Mouse (Mus musculus) layer of hippocampus, adult 8-10 months (tissue): ENCODE measurements at regions not wholly inside any gene's neighbourhood (a gene's known extent, or its start where the extent isn't known, plus 50 kb on each side); places are given as distances from the start of the nearest gene placed in this dataset.

ENCODE experiments used
- DNase-seq, 2 experiments: peaks; one replicate each; pipeline ENCODE4 v3.0.0; 2022; ENCODE audit warnings: low spot score in 2 of 2

DNA sequence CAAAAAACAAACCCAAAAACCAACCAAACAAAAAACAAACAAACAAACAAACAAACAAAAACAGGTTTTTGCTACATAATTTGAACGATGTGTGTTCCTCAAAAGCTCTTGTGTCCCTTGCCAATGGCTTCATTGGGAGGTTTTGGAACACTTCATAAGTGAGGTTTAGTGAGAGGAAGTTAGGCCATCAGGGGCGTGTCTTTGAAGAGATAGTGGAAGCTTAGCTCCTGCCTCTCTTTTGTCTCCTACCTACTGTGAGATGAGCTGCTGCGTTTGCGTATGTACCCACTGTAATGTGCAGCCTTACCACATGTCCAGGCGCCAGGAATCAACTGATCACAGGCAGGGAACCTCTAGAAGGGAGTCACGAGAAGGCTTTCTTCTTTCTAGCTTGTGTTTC, 107.3 kb upstream of the Slc4a7 start:
- no peak for DNase-seq

GRCm38 (mm10) chr14:14596057-14596809, 105.8 kb upstream of the Slc4a7 start:
- DNase-seq, result no peak

- DNase-seq, result no peak
Observed at GRCm38 (mm10) chr14:14599586-14599985, 102.5 kb upstream of the Slc4a7 start.

- no peak for DNase-seq
Observed at GRCm38 (mm10) chr14:14599990-14600389, 102.1 kb upstream of the Slc4a7 start.

DNA sequence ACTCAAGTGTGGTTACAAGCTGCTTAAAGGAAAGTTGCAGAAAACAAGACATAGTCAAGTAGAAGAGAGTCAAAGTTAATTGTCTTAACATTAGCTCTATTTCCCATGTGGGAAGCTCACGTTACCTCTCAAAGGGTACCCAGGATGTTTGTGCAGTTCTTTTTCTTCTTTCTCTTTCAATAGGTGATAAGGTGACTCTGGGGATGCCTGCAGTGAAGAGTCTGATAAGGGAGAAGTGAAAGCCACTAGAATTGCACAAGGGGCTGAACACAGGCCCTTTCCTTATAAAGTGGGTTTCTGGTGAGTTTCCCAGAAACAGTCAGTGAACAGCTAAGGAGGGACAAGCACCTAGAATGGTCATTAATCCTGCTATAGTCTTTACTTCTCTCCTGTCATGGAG, 98.6 kb upstream of the Slc4a7 start:
- no peak for DNase-seq

DNA sequence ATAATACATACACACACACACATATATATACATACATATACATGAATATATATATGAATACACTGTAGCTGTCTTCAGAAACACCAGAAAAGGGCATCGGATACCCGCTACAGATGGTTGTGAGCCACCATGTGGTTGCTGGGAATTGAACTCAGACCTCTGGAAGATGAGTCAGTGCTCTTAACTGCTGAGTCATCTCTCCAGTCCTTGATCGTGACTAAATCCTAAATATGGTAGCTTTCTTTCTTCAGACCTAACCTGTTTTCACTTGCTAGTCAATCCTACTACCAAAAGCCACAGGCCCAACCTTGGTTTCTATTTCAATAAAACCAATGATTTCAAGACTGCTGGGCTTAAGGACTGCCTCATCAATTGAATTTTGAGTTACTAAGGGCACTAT, 95.0 kb upstream of the Slc4a7 start:
- DNase-seq, result no peak

- no peak for DNase-seq
Observed at GRCm38 (mm10) chr14:14612245-14612644, 89.8 kb upstream of the Slc4a7 start.

DNA sequence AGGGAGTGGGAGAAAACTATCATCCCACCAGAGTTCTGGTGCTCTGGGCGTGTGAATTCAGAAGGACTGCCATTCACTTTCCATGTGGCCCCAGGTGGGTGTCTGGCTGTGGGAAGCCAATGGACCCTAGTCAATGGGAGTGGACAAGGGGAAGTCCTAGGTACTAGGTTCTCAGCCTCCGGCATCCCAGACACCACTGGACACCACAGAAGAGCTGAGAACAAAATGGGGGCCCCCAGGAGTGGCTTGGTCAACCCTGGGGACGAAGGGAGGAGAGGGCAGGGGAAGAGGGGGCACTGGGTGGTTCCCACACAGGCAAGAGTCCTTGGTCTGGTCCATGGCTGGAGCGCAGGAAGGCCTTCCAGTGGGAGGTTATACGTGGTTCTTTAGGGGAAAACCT, 81.8 kb upstream of the Slc4a7 start:
- DNase-seq, result no peak

DNA sequence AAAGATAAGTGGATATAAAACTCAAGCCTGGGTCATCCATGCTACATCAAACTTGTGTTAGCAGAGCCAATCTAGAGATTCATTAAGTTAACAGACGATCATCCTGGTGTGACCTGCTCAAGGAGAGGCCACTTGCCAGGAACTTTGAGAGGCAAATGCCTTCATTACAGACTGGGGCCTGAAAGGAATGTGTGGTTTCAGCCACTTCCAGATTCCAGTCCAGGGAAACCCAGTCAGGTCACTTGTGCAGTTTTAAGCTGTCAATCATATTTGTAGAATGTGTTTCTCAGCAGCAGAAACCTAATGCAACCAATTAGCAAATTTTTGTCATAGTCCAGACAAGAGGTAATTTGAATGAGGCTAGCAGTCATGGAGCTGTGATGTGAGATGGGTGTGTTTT, 73.4 kb upstream of the Slc4a7 start:
- DNase-seq, result no peak

DNA sequence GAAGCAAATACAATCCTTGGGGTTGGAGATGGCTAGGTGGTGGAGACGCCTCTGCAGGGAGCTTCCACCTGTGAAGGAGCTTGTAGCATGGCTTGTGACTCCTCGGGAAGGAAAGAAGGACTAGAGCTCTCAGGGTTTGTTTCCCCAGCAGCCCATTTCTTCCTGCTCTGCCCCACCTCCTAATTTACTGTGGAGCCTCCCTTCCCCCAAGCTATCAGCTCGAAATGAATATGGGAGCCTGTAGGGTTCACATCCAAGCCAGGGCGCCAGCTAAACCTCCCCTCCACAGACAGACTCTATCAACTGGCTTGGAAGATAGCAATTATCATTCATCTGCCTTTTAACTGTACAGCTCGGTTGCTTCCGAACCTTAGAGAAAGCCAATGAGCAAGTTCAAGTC, 70.3 kb upstream of the Slc4a7 start:
- no peak for DNase-seq

GRCm38 (mm10) chr14:14632471-14632870, 69.6 kb upstream of the Slc4a7 start:
- DNase-seq, result no peak

- peak; percentile 33 to 35 for DNase-seq
Observed at GRCm38 (mm10) chr14:14632951-14633931, 68.8 kb upstream of the Slc4a7 start.

DNA sequence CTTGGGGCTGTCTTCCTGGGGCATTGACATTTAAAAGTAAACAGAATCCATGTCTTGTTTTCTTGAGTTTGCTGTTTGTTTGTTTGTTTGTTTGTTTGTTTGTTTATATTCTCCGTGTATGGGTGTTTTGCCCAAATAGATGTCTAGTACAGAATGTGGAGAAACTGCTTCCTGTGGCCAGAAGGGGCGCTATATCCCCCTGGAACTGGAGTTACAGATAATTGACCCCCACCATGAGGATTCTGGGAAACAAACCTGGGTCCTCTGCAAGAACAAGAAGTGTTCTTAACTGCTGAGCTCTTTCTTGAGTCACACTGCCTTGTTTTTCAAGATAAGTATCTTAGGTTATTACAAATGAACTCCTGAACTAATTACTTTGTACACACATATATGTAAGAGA, 68.1 kb upstream of the Slc4a7 start:
- DNase-seq, result no peak

DNA sequence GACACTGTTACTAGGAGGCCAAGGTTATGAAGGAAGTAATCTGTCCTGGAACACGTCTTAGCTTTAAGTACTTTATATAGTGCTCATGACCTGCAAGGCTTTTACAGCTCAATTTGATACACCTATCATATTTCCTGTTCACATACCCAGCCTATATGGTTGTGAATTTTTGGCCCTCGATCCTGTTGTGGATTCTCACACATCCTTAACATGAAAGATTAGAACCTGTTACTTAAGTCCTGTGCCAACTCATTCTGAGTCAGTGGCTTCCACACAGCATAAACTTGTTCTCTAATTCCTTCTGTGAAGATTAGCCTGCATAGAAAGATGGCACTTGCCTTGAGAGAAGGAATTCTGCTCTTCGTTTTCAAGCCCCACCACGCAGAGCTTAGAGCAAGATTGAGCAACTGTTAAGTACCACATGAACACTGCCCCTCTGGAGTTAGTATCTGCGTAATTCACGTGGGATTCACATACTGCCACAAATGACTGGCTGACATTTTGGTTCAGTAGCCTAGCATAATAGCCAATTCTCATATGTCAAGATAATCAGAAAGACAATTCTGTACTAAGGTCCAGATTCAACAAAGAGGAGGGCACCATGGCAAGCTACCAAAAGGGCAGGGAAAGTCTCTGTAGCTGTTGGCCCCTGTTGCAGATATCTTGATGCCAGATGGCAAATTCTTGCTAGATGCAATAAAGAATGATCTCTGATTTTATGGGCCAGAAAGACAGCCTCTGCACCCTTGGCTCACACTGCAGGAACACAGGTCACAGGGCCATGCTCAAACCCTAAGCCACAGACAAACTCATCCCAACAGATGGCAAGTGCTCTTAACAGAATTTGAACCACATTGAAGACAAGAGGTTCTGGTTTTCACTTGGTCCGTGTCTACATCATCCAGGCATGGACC, 62.7 kb upstream of the Slc4a7 start:
- no peak for DNase-seq

GRCm38 (mm10) chr14:14640023-14640441, 62.0 kb upstream of the Slc4a7 start:
- DNase-seq, result no peak

- DNase-seq, result no peak
Observed at GRCm38 (mm10) chr14:14640557-14640956, 61.5 kb upstream of the Slc4a7 start.

DNA sequence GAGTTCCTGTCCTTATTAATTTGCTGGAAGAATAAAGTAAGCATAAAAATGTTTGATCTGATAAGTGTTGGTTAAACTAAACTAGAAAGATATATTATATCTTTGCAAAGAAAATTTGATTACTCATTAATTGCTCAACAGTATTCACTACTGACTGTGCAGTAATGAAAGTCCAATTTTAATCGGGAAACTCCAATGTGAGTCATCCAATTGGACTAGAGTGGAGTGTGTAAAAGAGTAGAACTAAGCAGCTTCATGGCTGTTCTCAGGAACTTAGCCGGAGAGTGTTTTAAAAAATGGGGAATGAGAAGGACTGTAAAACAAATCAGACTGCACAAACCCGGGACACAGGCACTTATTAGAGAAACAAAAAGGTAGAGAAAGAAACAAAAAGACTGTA, 58.5 kb upstream of the Slc4a7 start:
- no peak for DNase-seq

DNA sequence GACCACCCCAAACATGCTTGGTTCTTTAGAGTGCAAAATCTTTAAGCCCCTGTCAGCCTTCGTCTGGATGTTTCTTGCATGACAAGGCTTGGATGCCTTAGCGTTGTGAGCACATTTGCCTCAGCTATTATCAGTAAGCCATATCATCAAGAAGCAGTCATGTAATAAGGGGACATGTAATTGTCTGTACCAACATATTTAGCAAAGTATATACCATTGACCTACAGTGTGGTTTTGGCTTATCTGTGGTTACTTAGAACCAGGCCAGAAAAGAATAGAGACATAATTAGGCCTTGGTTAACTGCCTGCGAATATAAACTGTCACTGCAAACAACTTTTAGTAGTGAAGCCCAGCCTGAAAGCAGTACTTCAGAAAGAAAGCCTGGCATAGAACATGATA, 57.0 kb upstream of the Slc4a7 start:
- no peak for DNase-seq
